Mouse (Mus musculus) layer of hippocampus, adult 18-20 months (tissue): ENCODE measurements around the gene Rps6kb2. TPM values are rescaled to one million over a fixed set of nuclear protein-coding genes. Genes with fewer than 3 reads are reported as not detected.
A peak's percentile ranks its signal among the peaks of the same experiment; 100 is the strongest.

Experiments
- DNase-seq, 2 experiments: peaks; one replicate each; pipeline ENCODE4 v3.0.0; 2022; ENCODE audit warnings: low spot score in 2 of 2
- total RNA-seq, 2 experiments: library from RNA; stranded (reverse); gene quantifications; 2 replicates each; pipeline ENCODE4 v1.2.3; 2021

Rps6kb2 gene
- total RNA-seq, 2 experiments from 2014 or later, result 32.7 to 38.3 TPM

DNA sequence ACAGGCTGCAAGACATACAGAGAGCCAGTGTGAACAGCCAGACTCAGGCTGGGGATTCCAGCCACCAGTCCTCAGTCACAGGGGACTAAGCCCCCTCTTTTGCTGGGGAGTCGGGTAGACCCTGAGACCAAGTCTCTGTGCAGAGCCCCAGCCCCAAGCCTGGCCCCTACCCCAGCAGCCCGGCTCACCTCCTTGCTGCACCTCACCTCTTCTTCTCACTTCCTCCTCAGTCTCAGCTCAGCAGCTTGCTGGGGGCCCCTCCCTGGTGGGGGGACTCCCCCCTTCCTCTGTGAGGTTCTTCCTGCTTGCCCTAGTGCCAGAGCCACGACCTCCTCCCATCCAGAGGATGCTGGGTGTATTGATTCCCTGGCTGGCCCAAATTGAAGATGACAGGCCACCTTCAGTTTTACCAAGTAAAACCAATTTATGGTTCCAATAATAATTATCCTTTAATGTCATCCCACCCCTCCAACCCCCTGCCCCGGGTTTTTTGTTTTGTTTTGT is 27.7 kb upstream of the Rps6kb2 start, which contains the start of gene Tbc1d10c:
Tbc1d10c (minus strand) TSS at position 454 of the 504 bp plus-strand sequence.
- no peak for DNase-seq

DNA sequence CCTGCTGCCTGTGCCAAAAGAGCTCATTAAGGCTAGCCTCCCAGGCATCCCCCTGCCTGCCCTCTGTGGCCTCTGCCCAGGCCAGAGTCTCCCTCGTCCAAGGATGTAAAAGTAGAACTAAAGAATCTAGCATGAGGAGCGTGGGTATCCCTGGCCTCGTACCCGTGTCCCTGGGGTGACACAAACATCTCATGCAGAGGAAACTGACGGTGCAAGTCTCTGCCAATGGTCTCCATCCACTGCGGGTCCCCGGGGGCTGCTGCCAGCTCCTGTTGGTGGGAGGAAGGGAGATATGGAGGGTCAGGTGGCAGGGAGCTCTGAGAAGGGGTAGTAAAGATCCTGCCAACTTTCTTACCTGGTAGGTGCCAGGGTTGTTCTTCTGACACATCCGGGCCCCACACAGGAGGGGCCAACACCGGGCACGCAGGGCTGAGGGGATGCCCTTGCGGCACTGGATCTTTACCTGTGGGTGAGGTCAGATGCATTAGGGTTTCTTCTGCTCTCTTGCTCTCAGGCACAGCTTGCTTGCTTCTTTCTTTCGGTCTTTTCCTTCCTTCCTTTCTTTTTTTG is 26.0 kb upstream of the Rps6kb2 start:
- no peak for DNase-seq

GRCm38 (mm10) chr19:4187303-4187702 is 24.1 kb upstream of the Rps6kb2 start:
- no peak for DNase-seq

GRCm38 (mm10) chr19:4184976-4185975 is 22.1 kb upstream of the Rps6kb2 start:
- no peak for DNase-seq

GRCm38 (mm10) chr19:4183689-4184088 is 20.5 kb upstream of the Rps6kb2 start:
- no peak for DNase-seq

DNA sequence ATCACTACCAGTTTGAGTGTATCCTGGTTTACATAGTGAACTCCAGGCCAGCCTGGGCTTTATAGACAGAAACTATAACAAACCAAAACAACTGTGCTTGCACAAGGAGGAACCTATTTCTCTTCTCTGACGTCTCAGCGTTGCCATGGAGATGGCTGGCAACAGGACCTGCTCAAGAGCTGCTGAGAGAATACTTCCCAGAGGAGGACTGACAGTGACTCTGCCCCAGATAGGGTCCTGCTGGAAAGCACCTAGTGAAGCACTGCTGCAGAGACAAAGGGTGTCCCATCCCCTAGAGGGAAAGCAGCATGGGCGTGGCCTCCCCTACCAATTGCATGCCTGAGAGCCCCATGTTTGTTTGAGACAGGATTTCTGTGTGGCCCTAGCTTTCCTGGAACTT is 18.7 kb upstream of the Rps6kb2 start:
- DNase-seq, result peak; percentile 69 to 83

GRCm38 (mm10) chr19:4180411-4180810 is 17.3 kb upstream of the Rps6kb2 start:
- no peak for DNase-seq

GRCm38 (mm10) chr19:4175368-4175947 is 12.3 kb upstream of the Rps6kb2 start, which contains the start of gene Carns1:
TSS of gene Carns1 (minus strand) at chr19:4175479.
- no peak for DNase-seq

DNA sequence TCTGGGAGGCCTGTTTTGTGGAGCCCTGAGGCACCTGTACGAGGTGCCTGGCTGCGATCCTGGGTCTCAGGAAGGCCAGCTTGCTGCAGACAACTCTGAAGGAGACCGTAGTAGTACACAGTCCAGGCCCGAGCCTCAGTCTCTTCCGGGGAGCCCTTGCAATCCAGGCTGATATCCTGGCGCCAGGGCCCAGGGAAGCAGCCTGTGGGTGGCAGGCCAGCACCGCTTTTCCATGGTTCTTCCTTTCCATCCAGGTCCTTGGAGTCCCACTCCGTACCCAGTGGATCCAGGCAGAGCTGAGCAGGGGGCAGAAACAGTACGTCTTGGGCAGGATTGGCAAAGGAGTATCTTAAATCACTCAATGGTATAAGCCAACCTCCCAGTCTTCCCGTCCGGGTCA is 9.8 kb upstream of the Rps6kb2 start:
- DNase-seq, result no peak

GRCm38 (mm10) chr19:4171393-4172290 is 8.5 kb upstream of the Rps6kb2 start:
- no peak for DNase-seq

DNA sequence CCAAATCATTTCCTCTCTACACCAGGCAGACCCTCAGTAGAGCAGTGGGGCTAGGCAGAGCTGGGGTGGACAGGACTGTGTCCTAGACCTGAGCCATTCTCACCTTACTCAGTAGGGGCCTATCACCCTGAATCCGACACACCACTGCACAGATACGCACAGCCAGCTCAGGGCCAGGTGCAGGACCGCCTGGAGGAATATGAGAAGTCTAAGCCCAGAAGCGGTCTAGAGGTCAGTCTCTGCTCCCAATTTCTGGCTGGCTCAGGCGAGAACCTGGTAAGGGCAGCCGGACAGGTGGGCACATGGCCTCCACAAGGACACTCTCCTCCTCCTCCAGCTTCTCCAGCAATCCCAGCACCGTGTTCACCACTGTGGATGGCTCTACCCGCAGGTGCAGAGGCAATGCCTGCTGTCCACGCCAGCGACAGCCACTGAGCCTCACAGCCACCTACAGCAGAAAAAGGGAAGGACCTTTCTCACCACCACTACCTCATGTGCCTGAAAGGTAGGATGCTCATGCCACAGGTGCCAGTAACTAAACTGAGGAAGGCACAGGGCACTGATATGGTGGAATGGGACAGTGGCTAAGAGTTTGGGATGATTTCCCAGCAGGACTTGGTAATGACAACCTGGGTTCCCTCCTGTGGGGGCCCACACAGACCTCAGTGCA is 7.7 kb upstream of the Rps6kb2 start:
- no peak for DNase-seq

GRCm38 (mm10) chr19:4169810-4170209 is 6.7 kb upstream of the Rps6kb2 start:
- DNase-seq, result no peak

DNA sequence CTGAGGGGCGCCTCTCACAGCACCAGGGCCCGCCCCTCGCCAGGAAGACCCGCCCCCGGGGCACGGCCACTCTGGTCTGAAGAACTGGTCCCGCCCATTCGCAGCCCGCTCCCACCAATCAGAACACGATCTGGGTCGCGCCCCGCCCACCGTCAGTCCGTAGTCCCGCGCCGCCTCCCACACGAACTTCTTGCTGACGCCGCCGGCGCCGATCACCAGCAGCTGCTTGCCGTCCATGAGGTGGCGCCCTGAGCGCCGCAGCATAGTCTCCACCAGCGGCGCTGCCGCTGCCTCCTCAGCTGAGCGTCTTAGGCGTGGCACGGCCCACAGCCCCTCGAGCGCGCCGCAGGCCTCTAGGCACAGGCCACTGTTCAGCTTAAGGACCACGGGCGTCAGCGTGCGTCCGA is 6.2 kb upstream of the Rps6kb2 start:
- peak; percentile 99 for DNase-seq

DNA sequence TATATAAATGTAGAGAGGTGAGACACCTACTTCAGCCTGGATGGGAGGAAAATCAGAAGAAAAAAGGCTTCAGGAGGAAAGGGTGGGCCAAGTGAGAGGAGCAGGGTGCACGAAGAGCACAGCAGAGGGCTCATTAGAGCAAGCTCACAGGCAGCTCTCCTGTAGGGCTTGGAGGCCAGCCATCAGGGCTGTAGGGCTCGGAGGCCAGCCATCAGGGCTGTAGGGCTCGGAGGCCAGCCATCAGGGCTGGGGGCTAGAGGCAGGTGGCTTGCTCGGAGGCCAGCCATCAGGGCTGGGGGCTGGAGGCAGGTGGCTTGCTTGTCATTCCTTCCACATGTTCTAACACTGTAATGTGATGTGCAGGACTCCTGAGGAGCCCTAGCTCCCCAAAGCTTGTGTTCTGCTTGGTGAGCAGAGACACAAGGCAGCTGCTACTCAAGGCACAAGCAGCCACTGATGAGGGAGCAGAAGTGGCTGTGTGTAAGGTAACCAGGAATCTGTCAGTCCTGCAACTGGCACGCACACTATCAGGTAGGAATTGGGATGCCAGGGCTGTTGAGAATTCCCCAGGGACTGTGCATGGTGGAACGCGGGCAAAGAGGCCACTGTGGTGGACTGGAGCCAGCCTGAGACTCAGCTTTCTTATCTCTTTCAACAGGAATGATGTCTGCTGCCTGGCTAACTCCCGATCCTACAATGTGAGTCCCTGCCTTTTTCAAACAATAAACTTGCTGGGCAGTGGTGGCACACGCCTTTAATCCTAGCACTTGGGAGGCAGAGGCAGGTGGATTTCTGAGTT is 3.7 kb upstream of the Rps6kb2 start:
- no peak for DNase-seq

- DNase-seq, result no peak
These were observed 1.6 kb upstream of the Rps6kb2 start for GRCm38 (mm10) chr19:4164721-4165120.

GRCm38 (mm10) chr19:4164100-4164499 is 946 bp upstream of the Rps6kb2 start:
- DNase-seq, result no peak

DNA sequence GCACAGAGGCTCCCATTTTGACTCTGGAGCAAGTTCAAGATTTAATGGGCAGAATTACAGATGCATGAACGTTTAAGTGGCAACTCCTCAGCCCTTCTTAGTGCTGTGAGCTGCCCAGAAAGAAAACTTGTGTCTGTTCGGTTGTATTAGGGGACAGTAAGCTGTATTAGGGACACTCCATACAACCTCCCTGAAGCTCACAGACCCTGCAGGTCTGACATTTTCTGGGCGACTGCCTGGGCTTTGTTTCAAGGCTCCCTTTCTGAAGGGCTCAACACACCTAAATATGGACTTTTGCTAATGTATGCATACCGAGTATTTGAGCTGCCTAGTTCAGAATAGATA is 361 bp upstream of the Rps6kb2 start:
- DNase-seq, result no peak

DNA sequence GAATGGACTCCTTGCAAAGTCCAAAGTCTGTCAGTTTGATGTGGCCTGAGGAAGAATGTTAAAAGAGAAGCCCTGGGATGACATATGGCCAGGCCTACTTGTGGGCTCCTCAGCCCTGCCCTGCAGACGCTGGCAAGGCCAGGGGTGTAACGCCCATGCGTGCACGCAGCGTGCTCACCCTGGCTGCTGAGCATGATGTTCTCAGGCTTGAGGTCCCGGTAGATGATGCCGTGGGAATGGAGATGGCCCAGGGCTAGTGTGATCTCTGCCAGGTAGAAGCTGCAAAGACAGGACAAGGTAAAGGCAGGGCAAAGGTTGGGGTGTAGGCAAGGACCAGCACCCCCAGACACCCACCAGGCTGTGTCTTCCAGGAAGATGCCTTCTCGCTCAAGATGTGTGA is 4.1 kb downstream of the Rps6kb2 start:
- no peak for DNase-seq

DNA sequence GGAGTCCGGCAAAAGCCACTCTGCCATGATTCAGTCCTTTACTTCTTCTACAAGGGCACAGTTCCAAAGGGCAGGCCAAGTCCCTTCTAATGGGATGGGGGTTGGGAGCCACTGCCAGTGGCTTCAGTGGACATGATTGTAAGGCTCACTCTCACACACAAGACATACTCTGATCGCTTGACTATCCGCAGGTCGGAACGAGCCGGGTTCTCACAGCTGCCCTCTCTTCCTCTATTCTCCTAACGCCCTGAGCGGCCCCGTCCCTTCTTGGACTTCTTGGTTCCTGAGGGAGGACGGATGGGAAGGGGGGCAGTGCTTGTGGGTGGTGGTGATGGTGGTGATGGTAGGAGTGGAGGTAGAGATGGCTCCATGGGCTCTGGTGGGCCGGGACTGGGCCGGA is 6.4 kb downstream of the Rps6kb2 start:
- DNase-seq, result no peak
